Mouse (Mus musculus): ENCODE results near the gene Nod2. TPM values are rescaled to one million over a fixed set of nuclear protein-coding genes. Genes with fewer than 3 reads are reported as not detected.

The Nod2 gene
- polyA plus RNA-seq, 1 experiment from 2014 or later = 0.17 TPM

Other genes starting within 250 kb of the Nod2 start
- 45.0 and 50.7 TPM in 2 replicates for gene Nkd1, start 126.0 kb upstream of the Nod2 start, polyA plus RNA-seq (2014; fragmentation: Nextera tagmentation; extraction: Ambion mirVana)
- gene Snx20, start 11.2 kb upstream of the Nod2 start, polyA plus RNA-seq (2014; fragmentation: Nextera tagmentation; extraction: Ambion mirVana) = 1.0 and 1.5 TPM in 2 replicates
- gene Cyld, start 49.7 kb downstream of the Nod2 start, polyA plus RNA-seq (2014; fragmentation: Nextera tagmentation; extraction: Ambion mirVana) = 13.5 and 14.3 TPM in 2 replicates

All from embryonic facial prominence, embryonic 11.5 days (tissue).